In the genomic region with DNA sequence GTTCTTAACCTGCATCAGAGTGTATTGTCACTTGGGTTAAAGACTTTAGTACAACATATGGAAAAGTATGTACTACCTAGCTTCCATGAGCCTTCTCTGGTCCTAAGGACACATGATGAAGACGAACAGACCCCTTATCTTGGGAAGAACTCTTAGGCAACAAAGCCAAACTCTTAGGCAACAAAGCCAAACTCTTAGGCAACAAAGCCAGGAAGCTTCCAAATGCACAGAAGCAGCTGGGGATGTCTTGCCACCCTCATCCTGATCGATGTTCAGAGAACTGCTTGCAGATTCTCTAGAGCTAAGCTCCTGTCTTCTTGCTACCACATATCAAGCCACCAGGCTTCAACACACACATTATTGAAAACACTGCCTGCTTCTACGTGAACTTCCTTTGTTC, we compare ENCODE assay signal across 24 mouse cellular contexts.
"Had no signal": no experiment of that assay in that cellular context is flagged by ENCODE, and none has a peak within 500 bp of the region (broad histone marks: within the 10 kb centered on the region; RNA-seq: fewer than 3 reads in every experiment).

No protein-coding gene starts in this region.

- H3K27ac ChIP-seq: heart, adult 2 months; heart, embryonic 13.5 days; heart, embryonic 15.5 days; hindbrain, embryonic 13.5 days; hindbrain, embryonic 15.5 days; hindbrain, postnatal 0 days; kidney, embryonic 15.5 days; kidney, postnatal 0 days; limb, embryonic 13.5 days; limb, embryonic 15.5 days had no signal

- H3K4me2 ChIP-seq: heart, embryonic 11.5 days; heart, embryonic 13.5 days; heart, embryonic 15.5 days; hindbrain, embryonic 13.5 days; hindbrain, embryonic 15.5 days; kidney, embryonic 15.5 days; limb, embryonic 13.5 days; limb, embryonic 15.5 days; liver, embryonic 11.5 days had no signal

- H3K9me3 ChIP-seq: heart, embryonic 13.5 days; heart, embryonic 15.5 days; hindbrain, embryonic 13.5 days; hindbrain, embryonic 15.5 days; kidney, embryonic 15.5 days; limb, embryonic 13.5 days; limb, embryonic 15.5 days had no signal

- H3K4me1 ChIP-seq: heart, embryonic 13.5 days; heart, embryonic 15.5 days; hindbrain, embryonic 13.5 days; hindbrain, embryonic 15.5 days; kidney, embryonic 15.5 days; limb, embryonic 15.5 days had no signal

- H3K4me3 ChIP-seq: heart, adult 2 months; heart, embryonic 13.5 days; heart, embryonic 15.5 days; hindbrain, embryonic 13.5 days; hindbrain, embryonic 15.5 days; kidney, embryonic 15.5 days; limb, embryonic 13.5 days; limb, embryonic 15.5 days had no signal

- H3K27me3 ChIP-seq: heart, embryonic 13.5 days; heart, embryonic 15.5 days; hindbrain, embryonic 13.5 days; hindbrain, embryonic 15.5 days; kidney, embryonic 15.5 days; limb, embryonic 13.5 days; limb, embryonic 15.5 days had no signal

- H3K9ac ChIP-seq: heart, embryonic 13.5 days; heart, embryonic 15.5 days; hindbrain, embryonic 13.5 days; hindbrain, embryonic 15.5 days; kidney, embryonic 15.5 days; limb, embryonic 13.5 days; limb, embryonic 15.5 days had no signal

- DNase-seq: gastrocnemius, postnatal 10 days; gastrocnemius, postnatal 25 days; heart, adult 11 months; heart, adult 2 months; kidney, adult 11 months; kidney, adult 2 months; kidney, adult 9 months; kidney, postnatal 14 days; kidney, postnatal 36 days; layer of hippocampus, adult 9-11 months; layer of hippocampus, postnatal 36 days; left cerebral cortex, postnatal 4 days had no signal

- H3K36me3 ChIP-seq: heart, embryonic 13.5 days; heart, embryonic 15.5 days; hindbrain, embryonic 13.5 days; hindbrain, embryonic 15.5 days; kidney, embryonic 15.5 days; limb, embryonic 13.5 days; limb, embryonic 15.5 days had no signal

- ATAC-seq: hindbrain, postnatal 0 days; intestine, embryonic 16.5 days had no signal
